Mouse (Mus musculus) forebrain, embryonic 14.5 days (tissue): ENCODE data around the gene Ephx4. TPM values are rescaled to one million over a fixed set of nuclear protein-coding genes. Genes with fewer than 3 reads are reported as not detected.

Experiments used
- ATAC-seq: fragments of 200-750 bp; cut with Nextera tagmentation; 2 replicates; pipeline ENCODE4 v1.8.0; 2017; ENCODE audit warnings: mild to moderate bottlenecking, moderate library complexity
- DNase-seq: peaks from one replicate; pipeline ENCODE4 v3.0.0-alpha.2; 2015; ENCODE audit warnings: low spot score
- H3K27ac ChIP-seq: fragments of 300-500 bp; sonication (generic); 2 replicates; pipeline ENCODE4 v1.5.1; 2014; ENCODE audit warnings: low read depth, mild to moderate bottlenecking, control low read depth, low read length, moderate library complexity
- H3K27me3 ChIP-seq: fragments of 300-500 bp; sonication (generic); replicated peaks from 2 replicates; pipeline ENCODE4 v1.6.1; 2014; ENCODE audit warnings: low read length, control low read depth, mixed read lengths; ENCODE audit not compliant: control insufficient read depth, insufficient read depth
- H3K36me3 ChIP-seq: fragments of 300-500 bp; sonication (generic); 2 replicates; pipeline ENCODE4 v1.6.1; 2014; ENCODE audit warnings: low read length, control low read depth; ENCODE audit not compliant: control insufficient read depth, insufficient read depth
- H3K4me1 ChIP-seq: fragments of 300-500 bp; sonication (generic); 2 replicates; pipeline ENCODE4 v1.6.1; 2014; ENCODE audit warnings: antibody characterized with exemption, low read length, control low read depth; ENCODE audit not compliant: control insufficient read depth, insufficient read depth
- H3K4me2 ChIP-seq: fragments of 300-500 bp; sonication (generic); 2 replicates; pipeline ENCODE4 v1.6.1; 2014; ENCODE audit warnings: mild to moderate bottlenecking, control low read depth, low read length
- H3K4me3 ChIP-seq: fragments of 300-500 bp; sonication (generic); 2 replicates; pipeline ENCODE4 v1.5.1; 2014; ENCODE audit warnings: low read depth, low read length, control low read depth
- H3K9ac ChIP-seq: fragments of 300-500 bp; sonication (generic); 2 replicates; pipeline ENCODE4 v1.6.1; 2014; ENCODE audit warnings: mild to moderate bottlenecking, low read length, control low read depth, moderate library complexity
- H3K9me3 ChIP-seq: fragments of 300-500 bp; sonication (generic); replicated peaks from 2 replicates; pipeline ENCODE4 v1.6.1; 2016; ENCODE audit warnings: low read length, control low read depth, mixed read lengths; ENCODE audit not compliant: control insufficient read depth
- WGBS: fragments of 180-500 bp; shearing (Covaris S2); extraction: QIAGEN DNeasy Blood & Tissue Kit; methylation state at CpG from one replicate; pipeline ENCODE4 v1.1.7; 2014; 5-methylcytosine and 5-hydroxymethylcytosine counted together
- polyA plus RNA-seq: library from polyadenylated mRNA; unstranded; fragments of >200 nt; fragmentation: Nextera tagmentation; extraction: Ambion mirVana; gene quantifications from 2 replicates; pipeline ENCODE4 v1.2.1, GENCODE M21; 2014

Gene Ephx4
- polyA plus RNA-seq, result 5.5 and 8.4 TPM in 2 replicates

- Histone ChIP-seq H3K9me3 (no peaks in the 10 kb centered on the region), H3K9ac (peak within 1 kb of the TSS; percentile 60), H3K27ac (no peak within 1 kb of the TSS), H3K4me3 (peak within 1 kb of the TSS; percentile 52), H3K4me2 (peak within 1 kb of the TSS; percentile 95), H3K27me3 (peaks cover 25% of the 10 kb centered on the region), H3K36me3 (no peaks in the 10 kb centered on the region), H3K4me1 (no peaks in the 10 kb centered on the region)
- 11% methylated on average over 5 of the region's 5 CpGs for WGBS
- DNase-seq (no peak), ATAC-seq (no peak)
These were observed at the start of gene Ephx4 for GRCm38 (mm10) chr5:107402436-107402835. Gene Ephx4 (plus strand): TSS chr5:107402736.

DNA sequence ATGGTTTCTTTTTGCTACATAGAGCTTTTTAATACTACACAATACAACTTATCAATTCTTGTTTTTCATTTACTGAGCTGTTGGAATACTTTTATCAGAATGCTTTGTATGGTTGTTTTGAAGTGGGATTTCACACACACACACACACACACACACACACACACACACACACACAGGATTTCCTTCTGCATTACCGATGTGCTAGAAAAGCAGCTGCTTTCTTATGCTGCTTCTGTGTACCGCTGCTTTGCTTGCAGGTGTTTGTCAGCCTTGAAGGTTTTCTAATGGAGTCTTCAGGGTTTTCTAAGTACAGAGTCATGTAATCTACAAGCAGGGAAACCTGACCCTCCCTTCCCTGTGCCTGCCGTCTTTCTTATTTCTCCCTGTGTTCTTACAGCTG, 48.6 kb upstream of the Ephx4 start:
- 75% methylated on average over 3 of the region's 3 CpGs for WGBS
- H3K4me3 ChIP-seq, result no peak overlapping the region
- H3K4me2 ChIP-seq, result no peak overlapping the region
- DNase-seq (no peak), ATAC-seq (no peak)
- H3K4me1 ChIP-seq, result no peaks in the 10 kb centered on the region
- no peak overlapping the region for H3K27ac ChIP-seq
- H3K27me3 ChIP-seq, result no peaks in the 10 kb centered on the region
- H3K9me3 ChIP-seq, result no peaks in the 10 kb centered on the region
- no peaks in the 10 kb centered on the region for H3K36me3 ChIP-seq
- H3K9ac ChIP-seq, result no peak overlapping the region

DNA sequence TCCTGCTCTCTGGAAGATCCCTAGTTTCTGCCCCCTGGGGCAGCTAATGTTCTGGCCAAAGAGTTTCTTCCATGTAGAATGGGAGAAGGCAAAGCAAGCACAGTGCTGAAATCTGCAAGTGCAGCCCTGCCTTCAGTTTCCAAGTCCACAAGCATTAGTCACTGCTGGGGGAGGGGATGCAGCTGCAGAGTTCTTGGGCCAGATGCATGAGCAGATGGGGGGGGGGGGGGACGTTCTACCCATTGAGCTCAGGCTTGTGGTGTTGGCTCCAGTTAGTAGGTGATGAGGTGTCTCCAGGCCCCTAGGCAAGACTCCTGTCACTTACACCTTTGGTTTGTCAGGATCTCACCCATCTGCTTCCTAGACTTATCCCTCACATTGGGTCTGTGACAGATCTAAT, 46.7 kb upstream of the Ephx4 start:
- ATAC-seq (no peak), DNase-seq (no peak)
- Histone ChIP-seq H3K9me3 (no peaks in the 10 kb centered on the region), H3K4me1 (no peaks in the 10 kb centered on the region; the same call in 1 of the 2 replicates), H3K9ac (no peak overlapping the region), H3K4me2 (no peak overlapping the region), H3K27ac (no peak overlapping the region), H3K4me3 (no peak overlapping the region), H3K27me3 (no peaks in the 10 kb centered on the region), H3K36me3 (no peaks in the 10 kb centered on the region)
- 56% methylated on average over 1 of the region's 1 CpGs for WGBS

- Histone ChIP-seq H3K27me3 (no peaks in the 10 kb centered on the region), H3K9ac (no peak overlapping the region), H3K4me3 (no peak overlapping the region), H3K27ac (no peak overlapping the region), H3K9me3 (no peaks in the 10 kb centered on the region), H3K36me3 (no peaks in the 10 kb centered on the region), H3K4me2 (no peak overlapping the region), H3K4me1 (no peaks in the 10 kb centered on the region; the same call in 1 of the 2 replicates)
- ATAC-seq (no peak), DNase-seq (no peak)
- 88% methylated on average over 8 of the region's 8 CpGs for WGBS
These were observed 44.8 kb upstream of the Ephx4 start for GRCm38 (mm10) chr5:107357723-107358122.

- 1% methylated on average over 32 of the region's 40 CpGs for WGBS
- H3K27me3 ChIP-seq, result no peaks in the 10 kb centered on the region
- H3K27ac ChIP-seq, result peak overlapping the region; percentile 44
- peak overlapping the region; percentile 49 for H3K4me3 ChIP-seq
- ATAC-seq (peak; percentile 96), DNase-seq (peak; percentile 78)
- no peaks in the 10 kb centered on the region for H3K36me3 ChIP-seq
- no peaks in the 10 kb centered on the region; the same call in 1 of the 2 replicates for H3K4me1 ChIP-seq
- H3K4me2 ChIP-seq, result peak overlapping the region; percentile 56
- peak overlapping the region; percentile 66 for H3K9ac ChIP-seq
- H3K9me3 ChIP-seq, result no peaks in the 10 kb centered on the region
These were observed 43.0 kb upstream of the Ephx4 start for GRCm38 (mm10) chr5:107359395-107360053.

DNA sequence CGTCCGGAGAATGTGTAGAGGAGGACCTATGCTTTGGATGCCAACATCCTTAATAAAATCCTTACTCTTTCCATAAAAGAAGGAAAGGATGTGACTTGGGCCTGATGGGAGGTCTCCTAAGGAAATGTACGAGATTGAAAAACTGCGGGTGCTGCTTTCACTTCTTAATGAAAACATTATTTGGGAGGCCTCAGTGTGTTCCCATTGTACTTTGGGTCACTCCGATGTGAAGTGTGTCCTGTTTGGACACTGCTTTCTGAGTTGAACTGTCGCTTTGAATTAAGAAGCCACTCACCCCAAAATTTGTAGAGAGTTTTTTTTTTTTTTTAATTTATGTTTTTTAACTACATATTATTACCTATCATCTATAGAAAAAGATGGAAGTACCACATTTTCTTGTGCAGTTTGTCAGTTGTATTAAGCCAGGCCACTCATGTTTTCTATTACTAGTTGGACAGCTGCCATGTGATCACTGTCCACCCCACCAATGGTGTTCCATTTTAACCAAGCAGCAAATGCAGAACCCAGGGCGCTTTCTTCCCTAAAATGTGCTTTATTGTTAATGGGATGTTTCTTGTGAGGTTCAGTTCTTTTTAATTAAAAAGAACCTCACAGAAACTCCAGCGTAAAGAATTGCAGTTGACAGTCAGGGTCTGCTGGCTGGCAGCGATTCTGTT, 42.3 kb upstream of the Ephx4 start:
- DNase-seq, result peak; percentile 17
- peak overlapping the region; percentile 56 for H3K4me2 ChIP-seq
- H3K27ac ChIP-seq, result peak overlapping the region; percentile 44; the same call in 1 of the 2 replicates
- H3K4me3 ChIP-seq, result peak overlapping the region; percentile 49
- no peaks in the 10 kb centered on the region for H3K9me3 ChIP-seq
- H3K27me3 ChIP-seq, result no peaks in the 10 kb centered on the region
- WGBS, result 10% methylated on average over 9 of the region's 9 CpGs
- H3K4me1 ChIP-seq, result no peaks in the 10 kb centered on the region; the same call in 1 of the 2 replicates
- H3K36me3 ChIP-seq, result no peaks in the 10 kb centered on the region
- no peak for ATAC-seq
- peak overlapping the region; percentile 66 for H3K9ac ChIP-seq

- Histone ChIP-seq H3K9me3 (no peaks in the 10 kb centered on the region), H3K4me2 (no peak overlapping the region), H3K4me1 (no peaks in the 10 kb centered on the region), H3K36me3 (no peaks in the 10 kb centered on the region), H3K9ac (no peak overlapping the region), H3K27me3 (no peaks in the 10 kb centered on the region), H3K27ac (no peak overlapping the region), H3K4me3 (no peak overlapping the region)
- 66% methylated on average over 3 of the region's 3 CpGs for WGBS
- no peak for ATAC-seq
- no peak for DNase-seq
These were observed 32.5 kb upstream of the Ephx4 start for GRCm38 (mm10) chr5:107370040-107370439.

- WGBS, result 85% methylated on average over 5 of the region's 5 CpGs
These were observed 31.2 kb upstream of the Ephx4 start for GRCm38 (mm10) chr5:107371335-107371734.

DNA sequence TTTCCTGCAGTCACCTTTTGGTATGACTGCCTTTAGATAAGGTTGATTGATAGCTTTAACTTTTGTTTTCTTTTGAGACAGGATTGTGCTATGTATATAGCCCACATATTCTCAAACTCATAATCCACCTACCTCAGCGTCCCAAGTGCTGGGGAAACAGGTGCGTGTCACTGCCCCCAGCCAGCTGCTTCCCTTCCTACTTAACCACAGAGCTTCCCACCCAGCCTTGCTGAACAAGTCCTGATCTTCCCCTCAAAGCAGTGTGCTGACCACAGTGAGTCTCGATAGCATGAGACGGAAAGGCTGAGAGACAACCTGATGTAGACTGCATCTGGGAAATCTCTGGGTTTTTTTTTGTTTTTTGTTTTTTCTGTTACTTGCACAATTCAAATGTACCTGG, 29.3 kb upstream of the Ephx4 start:
- H3K4me3 ChIP-seq, result no peak overlapping the region
- no peaks in the 10 kb centered on the region for H3K9me3 ChIP-seq
- no peak overlapping the region for H3K4me2 ChIP-seq
- no peaks in the 10 kb centered on the region for H3K4me1 ChIP-seq
- no peak for ATAC-seq
- H3K27ac ChIP-seq, result no peak overlapping the region
- no peaks in the 10 kb centered on the region for H3K36me3 ChIP-seq
- 87% methylated on average over 4 of the region's 4 CpGs for WGBS
- H3K9ac ChIP-seq, result no peak overlapping the region
- no peaks in the 10 kb centered on the region for H3K27me3 ChIP-seq
- DNase-seq, result no peak

More at GRCm38 (mm10) chr5:107371335-107371734, 31.2 kb upstream of the Ephx4 start:
- no peaks in the 10 kb centered on the region for H3K4me1 ChIP-seq
- no peak for ATAC-seq
- H3K4me2 ChIP-seq, result no peak overlapping the region
- no peaks in the 10 kb centered on the region for H3K9me3 ChIP-seq
- no peak overlapping the region for H3K9ac ChIP-seq
- H3K27ac ChIP-seq, result no peak overlapping the region
- DNase-seq, result no peak
- H3K4me3 ChIP-seq, result no peak overlapping the region
- H3K36me3 ChIP-seq, result no peaks in the 10 kb centered on the region
- H3K27me3 ChIP-seq, result no peaks in the 10 kb centered on the region
